Mouse (Mus musculus) Patski (cell line): ENCODE results near the gene Dohh. TPM values are rescaled to one million over a fixed set of nuclear protein-coding genes. Genes with fewer than 3 reads are reported as not detected.

Source experiments
- ATAC-seq: fragments of 100-300 bp; one replicate; pipeline ENCODE4 v1.8.0; 2021
- CTCF ChIA-PET: fragments of 350-600 bp; sonication (Branson Sonifier 250); formaldehyde crosslinking; loops from one replicate; lab custom pipeline; 2022; ENCODE audit warnings: inconsistent platforms; lab: Charles Lee
- POLR2A ChIA-PET: fragments of 350-600 bp; sonication (Branson Sonifier 250); formaldehyde crosslinking; loops from one replicate; lab custom pipeline; 2022; ENCODE audit warnings: antibody characterized with exemption, inconsistent platforms; lab: Charles Lee
- DNase-seq: peaks from one replicate; pipeline ENCODE4 v3.0.0-alpha.2; 2011; ENCODE audit warnings: low read depth, low spot score
- H3K27me3 ChIP-seq: fragments of 371-371 bp; one replicate; pipeline ENCODE4 v1.5.1; 2021
- CTCF ChIP-seq: fragments of 100-300 bp; IDR thresholded peaks from one replicate; pipeline ENCODE4 v1.5.1; 2021
- in situ Hi-C: fragments of 300-500 bp; cut with MboI; formaldehyde crosslinking; loops from 3 replicates; pipeline ENCODE4 v1.11.1; 2018; ENCODE audit warnings: low pct_unique_long_range_greater_than_20kb, mixed read lengths
- polyA plus RNA-seq: library from polyadenylated mRNA; unstranded; gene quantifications from one replicate; pipeline ENCODE4 v1.2.3, GENCODE M21; 2021

Dohh gene
- polyA plus RNA-seq, 1 experiment from 2014 or later: 83.4 TPM

GRCm38 (mm10) chr10:81432868-81433262 lies 48.6 kb downstream of the Dohh start:
- TF ChIP-seq CTCF: no peak
- peak; percentile 64 for ATAC-seq
- POLR2A ChIA-PET: no interaction called here
- peak; percentile 78 for DNase-seq
- in situ Hi-C loops: no loop called here
- CTCF ChIA-PET: interaction anchor here (1.2 kb wide), 1 partner anchor 17 kb away, joined by 3 read pairs; no protein-coding TSS in a partner anchor
- no peaks in the 10 kb centered on the region for H3K27me3 ChIP-seq

- no peaks in the 10 kb centered on the region for H3K27me3 ChIP-seq
- ATAC-seq (no peak), DNase-seq (no peak)
- no peak for TF ChIP-seq CTCF
- POLR2A ChIA-PET: no interaction called here
- CTCF ChIA-PET: interaction anchor here (0.9 to 1.4 kb wide), 2 partner anchors 26 to 44 kb away, joined by 4 read pairs; no protein-coding TSS in a partner anchor
- in situ Hi-C loops: no loop called here
Measured at GRCm38 (mm10) chr10:81433541-81434289, 49.5 kb downstream of the Dohh start.

GRCm38 (mm10) chr10:81434361-81435263 lies 50.4 kb downstream of the Dohh start:
- DNase-seq (no peak), ATAC-seq (no peak)
- no peak for TF ChIP-seq CTCF
- H3K27me3 ChIP-seq: peaks cover 5% of the 10 kb centered on the region
- ChIA-PET POLR2A (no interaction called here), CTCF (interaction anchor here (0.9 to 1.4 kb wide), 4 partner anchors 16 to 44 kb away, joined by 3 to 5 read pairs (median 4); no protein-coding TSS in a partner anchor)
- in situ Hi-C loops: no loop called here

- TF ChIP-seq CTCF: no peak
- in situ Hi-C loops: no loop called here
- CTCF ChIA-PET: interaction anchor here (1.0 to 1.3 kb wide), 2 partner anchors 15 to 32 kb away, joined by 3 to 5 read pairs; no protein-coding TSS in a partner anchor
- H3K27me3 ChIP-seq: peaks cover 6% of the 10 kb centered on the region
- DNase-seq: no peak
- ATAC-seq: no peak
- POLR2A ChIA-PET: no interaction called here
Measured at GRCm38 (mm10) chr10:81435436-81435835, 51.2 kb downstream of the Dohh start.

Other genes with a start within 250 kb of the Dohh start
- gene Zbtb7a, start 249.2 kb upstream of the Dohh start, polyA plus RNA-seq: 40.6 TPM
- gene Pias4, start 216.5 kb upstream of the Dohh start, polyA plus RNA-seq: 33.9 TPM
- 1,798 TPM for gene Eef2, start 207.8 kb upstream of the Dohh start, polyA plus RNA-seq
- gene Dapk3, start 201.4 kb upstream of the Dohh start, polyA plus RNA-seq: 82.0 TPM
- gene 4930442H23Rik, start 200.6 kb upstream of the Dohh start, polyA plus RNA-seq: 0.50 TPM
- gene Nmrk2, start 182.4 kb upstream of the Dohh start, polyA plus RNA-seq: 0.14 TPM
- gene Atcay, start 153.6 kb upstream of the Dohh start, polyA plus RNA-seq: 0.04 TPM
- 11.7 TPM for gene Zfr2, start 151.3 kb upstream of the Dohh start, polyA plus RNA-seq
- gene Matk, start 131.5 kb upstream of the Dohh start, polyA plus RNA-seq: 1.5 TPM
- 98.3 TPM for gene Mrpl54, start 117.5 kb upstream of the Dohh start, polyA plus RNA-seq
- gene Apba3, start 117.5 kb upstream of the Dohh start, polyA plus RNA-seq: 71.4 TPM
- gene Tjp3, start 92.8 kb upstream of the Dohh start, polyA plus RNA-seq: 6.5 TPM
- gene Pip5k1c, start 91.5 kb upstream of the Dohh start, polyA plus RNA-seq: 51.5 TPM
- gene Cactin, start 63.3 kb upstream of the Dohh start, polyA plus RNA-seq: 34.5 TPM
- not detected for gene Tbxa2r, start 55.7 kb upstream of the Dohh start, polyA plus RNA-seq
- 0.46 TPM for gene Gipc3, start 41.2 kb upstream of the Dohh start, polyA plus RNA-seq
- gene Hmg20b, start 33.9 kb upstream of the Dohh start, polyA plus RNA-seq: 118 TPM
- 23.9 TPM for gene Mfsd12, start 26.9 kb upstream of the Dohh start, polyA plus RNA-seq
- 2.7 TPM for gene 4930404N11Rik, start 18.6 kb upstream of the Dohh start, polyA plus RNA-seq
- 62.1 TPM for gene Fzr1, start 5.9 kb upstream of the Dohh start, polyA plus RNA-seq
- 2.4 TPM for gene Gm48551, start within 50 bp of the Dohh start, polyA plus RNA-seq
- gene Gm48552, start 4.6 kb downstream of the Dohh start, polyA plus RNA-seq: 0.76 TPM
- gene Smim24, start 8.6 kb downstream of the Dohh start, polyA plus RNA-seq: 0.18 TPM
- gene Nfic, start 71.2 kb downstream of the Dohh start, polyA plus RNA-seq: 41.8 TPM
- 0.99 TPM for gene Celf5, start 98.3 kb downstream of the Dohh start, polyA plus RNA-seq
- 104 TPM for gene Ncln, start 112.0 kb downstream of the Dohh start, polyA plus RNA-seq
- 0.03 TPM for gene S1pr4, start 115.7 kb downstream of the Dohh start, polyA plus RNA-seq
- not detected for gene Gna15, start 139.8 kb downstream of the Dohh start, polyA plus RNA-seq
- 76.2 TPM for gene Gna11, start 160.8 kb downstream of the Dohh start, polyA plus RNA-seq
- 1,239 TPM for gene Aes, start 175.1 kb downstream of the Dohh start, polyA plus RNA-seq
- 46.4 TPM for gene Tle2, start 190.1 kb downstream of the Dohh start, polyA plus RNA-seq
- gene Tle6, start 216.6 kb downstream of the Dohh start, polyA plus RNA-seq: 7.5 TPM
- 1.1 TPM for gene BC025920, start 221.8 kb downstream of the Dohh start, polyA plus RNA-seq
- gene Sirt6, start 243.4 kb downstream of the Dohh start, polyA plus RNA-seq: 21.7 TPM
- 21.5 TPM for gene Ankrd24, start 244.1 kb downstream of the Dohh start, polyA plus RNA-seq